Mouse (Mus musculus): ENCODE data around the gene Afap1.

DNA sequence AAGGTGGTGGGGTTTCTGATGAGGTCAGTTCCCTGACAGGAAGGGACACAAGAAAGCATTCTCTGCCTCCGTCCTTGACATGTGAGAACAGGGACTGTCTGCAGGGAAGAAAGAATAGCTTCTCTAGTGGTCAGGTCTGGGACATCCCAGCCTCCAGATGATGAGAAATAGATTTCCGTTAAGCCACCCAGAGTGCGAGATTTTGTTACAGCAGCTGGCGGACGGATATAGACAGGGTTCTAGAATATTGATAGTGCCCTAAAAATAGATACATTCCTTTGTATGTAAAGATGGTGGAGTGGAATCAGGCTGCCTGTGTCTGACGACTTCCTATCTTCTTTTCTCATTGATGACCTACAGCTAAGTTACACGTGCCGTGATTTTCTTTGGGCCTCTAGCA lies 10.3 kb downstream of the Afap1 start:
- TF ChIP-seq CTCF (conservative IDR thresholded peaks at IDR 0.05; ENCODE audit: low read length), result no peak
- TF ChIP-seq NANOG (IDR thresholded peaks at IDR 0.05; ENCODE audit: borderline replicate concordance, low read length), result no peak
- no peak for TF ChIP-seq POU5F1 (IDR thresholded peaks at IDR 0.05; ENCODE audit: borderline replicate concordance, low read length)

All from E14TG2a.4 (cell line).